Mouse (Mus musculus) stomach, postnatal 0 days (tissue): ENCODE results near the gene Btg3. TPM values are rescaled to one million over a fixed set of nuclear protein-coding genes. Genes with fewer than 3 reads are reported as not detected.

Source experiments
- ATAC-seq: fragments of 200-750 bp; cut with Nextera tagmentation; 2 replicates; pipeline ENCODE4 v1.8.0; 2017; ENCODE audit not compliant: low FRiP score, low TSS enrichment
- DNase-seq: peaks from one replicate; pipeline ENCODE4 v3.0.0-alpha.2; 2016; ENCODE audit warnings: low spot score
- H3K27ac ChIP-seq: fragments of 300-500 bp; sonication (generic); replicated peaks from 2 replicates; pipeline ENCODE4 v1.5.1; 2014; ENCODE audit warnings: mild to moderate bottlenecking, control low read depth
- H3K27me3 ChIP-seq: fragments of 300-500 bp; sonication (generic); 2 replicates; pipeline ENCODE4 v1.6.1; 2014; ENCODE audit warnings: low read length; ENCODE audit not compliant: control insufficient read depth, insufficient read depth
- H3K36me3 ChIP-seq: fragments of 300-500 bp; sonication (generic); 2 replicates; pipeline ENCODE4 v1.6.1; 2014; ENCODE audit warnings: low read length, mixed read lengths; ENCODE audit not compliant: control insufficient read depth, insufficient read depth
- H3K4me1 ChIP-seq: fragments of 300-500 bp; sonication (generic); replicated peaks from 2 replicates; pipeline ENCODE4 v1.6.1; 2014; ENCODE audit warnings: antibody characterized with exemption; ENCODE audit not compliant: control insufficient read depth, insufficient read depth
- H3K4me2 ChIP-seq: fragments of 300-500 bp; sonication (generic); replicated peaks from 2 replicates; pipeline ENCODE4 v1.6.1; 2014; ENCODE audit warnings: low read depth, mild to moderate bottlenecking, control low read depth, moderate library complexity
- H3K4me3 ChIP-seq: fragments of 300-500 bp; sonication (generic); 2 replicates; pipeline ENCODE4 v1.5.1; 2014; ENCODE audit warnings: low read depth, low read length, control low read depth
- H3K9ac ChIP-seq: fragments of 300-500 bp; sonication (generic); 2 replicates; pipeline ENCODE4 v1.6.1; 2014; ENCODE audit warnings: mild to moderate bottlenecking, low read length, control low read depth, mixed read lengths
- H3K9me3 ChIP-seq: fragments of 300-500 bp; sonication (generic); 2 replicates; pipeline ENCODE4 v1.6.1; 2016; ENCODE audit warnings: low read length; ENCODE audit not compliant: control insufficient read depth
- CTCF ChIP-seq: IDR thresholded peaks from 2 replicates; pipeline ENCODE4 v1.5.1; 2016; ENCODE audit warnings: antibody characterized with exemption, low read depth, mild to moderate bottlenecking, moderate library complexity
- EP300 ChIP-seq: optimal IDR thresholded peaks from 2 replicates; pipeline ENCODE3; 2016; ENCODE audit warnings: antibody characterized with exemption
- WGBS: fragments of 180-500 bp; shearing (Covaris S2); extraction: QIAGEN DNeasy Blood & Tissue Kit; methylation state at CpG from one replicate; pipeline ENCODE4 v1.1.7; 2014; 5-methylcytosine and 5-hydroxymethylcytosine counted together
- polyA plus RNA-seq: library from polyadenylated mRNA; unstranded; fragments of >200 nt; fragmentation: Nextera tagmentation; extraction: Ambion mirVana; gene quantifications from 2 replicates; pipeline ENCODE4 v1.2.1, GENCODE M21; 2015

Gene Btg3
- polyA plus RNA-seq, 1 experiment from 2014 or later = 53.5 TPM

GRCm38 (mm10) chr16:78402316-78402715 lies 25.3 kb upstream of the Btg3 start:
- WGBS = 48% methylated on average over 2 of the region's 2 CpGs
- Histone ChIP-seq H3K9me3 (no peaks in the 10 kb centered on the region), H3K9ac (no peak overlapping the region), H3K4me2 (no peak overlapping the region), H3K4me1 (no peaks in the 10 kb centered on the region), H3K4me3 (no peak overlapping the region), H3K27ac (no peak overlapping the region), H3K36me3 (no peaks in the 10 kb centered on the region), H3K27me3 (no peaks in the 10 kb centered on the region)
- no peak for DNase-seq
- TF ChIP-seq CTCF (no peak), EP300 (no peak)
- ATAC-seq = no peak

DNA sequence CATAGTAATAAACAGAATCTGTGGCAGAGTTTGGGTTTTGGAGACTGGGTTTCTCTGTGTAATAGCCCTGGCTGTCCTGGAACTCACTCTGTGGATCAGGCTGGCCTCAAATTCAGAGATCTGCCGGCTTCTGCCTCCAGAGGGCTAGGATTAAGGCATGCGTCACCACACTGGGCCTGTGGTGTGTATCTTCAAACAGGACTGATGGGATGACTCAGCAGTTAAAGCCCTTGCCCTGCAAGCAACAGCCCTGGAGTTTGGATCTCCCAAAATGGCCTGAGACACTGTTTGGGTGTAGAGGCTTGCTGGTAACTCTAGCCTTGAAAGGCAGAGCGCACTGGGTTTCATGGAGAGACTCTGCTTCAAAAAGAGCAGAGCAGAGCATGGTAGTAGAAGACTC lies 22.4 kb upstream of the Btg3 start:
- no peaks in the 10 kb centered on the region for H3K4me1 ChIP-seq
- TF ChIP-seq EP300 (no peak), CTCF (no peak)
- no peak overlapping the region for H3K9ac ChIP-seq
- no peak overlapping the region for H3K27ac ChIP-seq
- no peaks in the 10 kb centered on the region for H3K36me3 ChIP-seq
- no peaks in the 10 kb centered on the region for H3K9me3 ChIP-seq
- H3K27me3 ChIP-seq = no peaks in the 10 kb centered on the region
- no peak overlapping the region for H3K4me2 ChIP-seq
- ATAC-seq = no peak
- no peak overlapping the region for H3K4me3 ChIP-seq
- whole genome bisulfite sequencing = 85% methylated on average over 3 of the region's 3 CpGs
- DNase-seq = no peak

GRCm38 (mm10) chr16:78398734-78399133 lies 21.7 kb upstream of the Btg3 start:
- DNase-seq = no peak
- Histone ChIP-seq H3K27ac (no peak overlapping the region), H3K4me2 (no peak overlapping the region), H3K36me3 (no peaks in the 10 kb centered on the region), H3K4me3 (no peak overlapping the region), H3K9me3 (no peaks in the 10 kb centered on the region), H3K27me3 (no peaks in the 10 kb centered on the region), H3K4me1 (no peaks in the 10 kb centered on the region), H3K9ac (no peak overlapping the region)
- ATAC-seq = no peak
- TF ChIP-seq EP300 = no peak
- TF ChIP-seq CTCF = no peak
- 85% methylated on average over 6 of the region's 6 CpGs for WGBS

DNA sequence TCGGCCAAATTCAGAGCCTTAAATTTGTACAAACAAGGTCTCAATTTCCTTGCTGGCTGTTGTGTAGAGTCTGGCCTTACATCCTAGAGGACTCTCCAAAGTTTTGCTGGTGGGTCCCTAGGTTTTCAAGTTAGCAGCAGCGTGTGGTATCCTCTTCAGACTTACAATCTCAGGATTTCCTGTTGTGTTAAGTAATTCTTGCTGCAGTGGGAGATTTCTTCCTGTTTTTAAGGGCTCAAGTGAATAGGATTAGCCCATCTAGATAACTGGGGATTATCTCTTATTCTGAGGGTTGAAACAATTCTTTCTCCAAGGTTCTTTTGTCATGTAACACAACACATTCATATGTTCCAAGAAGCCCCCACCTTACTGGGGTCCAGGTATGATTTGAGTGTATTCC lies 14.4 kb upstream of the Btg3 start:
- no peaks in the 10 kb centered on the region for H3K27me3 ChIP-seq
- H3K9me3 ChIP-seq = no peaks in the 10 kb centered on the region
- 73% methylated on average over 2 of the region's 2 CpGs for WGBS

GRCm38 (mm10) chr16:78389986-78390385 lies 13.0 kb upstream of the Btg3 start:
- Histone ChIP-seq H3K36me3 (no peaks in the 10 kb centered on the region), H3K4me2 (no peak overlapping the region), H3K4me1 (no peaks in the 10 kb centered on the region), H3K4me3 (no peak overlapping the region), H3K27me3 (no peaks in the 10 kb centered on the region), H3K9ac (no peak overlapping the region), H3K9me3 (no peaks in the 10 kb centered on the region), H3K27ac (no peak overlapping the region)
- TF ChIP-seq EP300 (no peak), CTCF (no peak)
- no peak for ATAC-seq
- DNase-seq = no peak
- WGBS = 66% methylated on average over 3 of the region's 3 CpGs

More for the DNA sequence above, 14.4 kb upstream of the Btg3 start:
- no peak overlapping the region for H3K9ac ChIP-seq
- no peaks in the 10 kb centered on the region for H3K36me3 ChIP-seq
- TF ChIP-seq CTCF (no peak), EP300 (no peak)
- no peak overlapping the region for H3K4me3 ChIP-seq
- no peaks in the 10 kb centered on the region for H3K4me1 ChIP-seq
- DNase-seq (no peak), ATAC-seq (no peak)
- no peak overlapping the region for H3K27ac ChIP-seq
- H3K4me2 ChIP-seq = no peak overlapping the region

DNA sequence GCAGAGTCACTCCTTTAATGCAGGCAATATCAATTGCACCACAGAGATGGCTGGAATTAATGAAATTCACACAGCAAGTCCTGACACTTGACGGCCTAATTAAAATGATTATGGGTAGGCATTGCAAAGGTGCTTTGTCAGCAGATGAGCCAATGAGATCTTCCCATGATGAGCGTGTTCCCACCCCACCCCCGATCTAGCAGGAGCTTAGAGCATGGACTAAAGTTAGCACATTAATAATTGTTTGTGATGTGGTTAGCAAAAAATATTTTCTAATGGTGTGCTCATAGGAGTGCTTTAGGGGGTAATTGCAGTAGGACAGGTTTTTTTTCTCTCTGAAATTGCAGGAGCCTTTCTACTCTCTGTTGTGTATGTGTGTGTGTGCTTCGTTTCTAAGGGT lies 12.1 kb upstream of the Btg3 start:
- no peaks in the 10 kb centered on the region for H3K4me1 ChIP-seq
- no peak overlapping the region for H3K27ac ChIP-seq
- H3K27me3 ChIP-seq = no peaks in the 10 kb centered on the region
- TF ChIP-seq CTCF (no peak), EP300 (no peak)
- H3K4me3 ChIP-seq = no peak overlapping the region
- H3K36me3 ChIP-seq = no peaks in the 10 kb centered on the region
- no peaks in the 10 kb centered on the region for H3K9me3 ChIP-seq
- H3K4me2 ChIP-seq = no peak overlapping the region
- 81% methylated on average over 4 of the region's 4 CpGs for whole genome bisulfite sequencing
- no peak for DNase-seq
- no peak for ATAC-seq
- H3K9ac ChIP-seq = no peak overlapping the region
